Comparison of ENCODE assay signal across 8 mouse cellular contexts in the genomic region with DNA sequence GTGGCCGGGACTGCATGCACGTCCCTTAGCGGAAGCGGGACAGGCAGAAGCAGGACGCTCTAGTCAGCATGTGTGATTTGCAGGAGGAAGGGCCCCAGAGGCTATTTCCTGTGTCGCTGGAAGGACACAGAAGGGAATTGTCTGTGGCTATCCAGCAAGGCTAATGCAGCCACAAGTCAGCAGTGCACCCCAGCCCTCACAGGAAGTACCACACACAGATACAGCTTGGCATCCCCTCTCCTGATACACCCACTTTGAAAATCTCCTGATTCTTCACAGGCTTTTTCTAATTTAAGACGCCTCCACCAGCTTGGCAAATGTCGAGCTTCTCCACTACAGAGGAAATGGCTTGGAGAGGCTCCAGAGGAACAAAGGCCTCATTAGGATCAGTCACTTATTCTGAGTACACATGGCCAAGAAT.
DNase-seq lines count a peak whose midpoint lies in the region; ATAC-seq lines count a peak whose summit lies in the region.

No protein-coding gene starts in this region.

- H3K4me3 ChIP-seq in erythroblast, embryonic 14.5 days (replicated peaks) = peak overlapping the region; percentile 21
- no peak overlapping the region for H3K4me3 ChIP-seq in embryonic facial prominence, embryonic 12.5 days

- H3K9me3 ChIP-seq in erythroblast, embryonic 14.5 days (ENCODE audit: control insufficient read depth, low read length) = no peaks in the 10 kb centered on the region
- no peaks in the 10 kb centered on the region for H3K9me3 ChIP-seq in embryonic facial prominence, embryonic 12.5 days

- intact Hi-C loops in left cerebral cortex, postnatal 14 days (cut with DNase I) = loop anchor here (2.0 to 5.0 kb wide), 3 partner anchors 173 to 264 kb away; a partner anchor contains a TSS

- no peak overlapping the region for H3K4me2 ChIP-seq in embryonic facial prominence, embryonic 12.5 days (replicated peaks)

- H3K9ac ChIP-seq in embryonic facial prominence, embryonic 12.5 days = no peak overlapping the region

- peaks cover 86% of the 10 kb centered on the region for H3K4me1 ChIP-seq in erythroblast, embryonic 14.5 days (ENCODE audit: control insufficient read depth)
- H3K4me1 ChIP-seq in embryonic facial prominence, embryonic 12.5 days = peaks cover 20% of the 10 kb centered on the region

- 15% methylated on average over 8 of the region's 8 CpGs for WGBS in embryonic facial prominence, embryonic 12.5 days

- DNase-seq in heart, adult 9 months (ENCODE audit: low spot score in 2 of 2) = peak; percentile 80 to 87
- DNase-seq in kidney, adult 11 months = peak; percentile 74
- DNase-seq in left cerebral cortex, postnatal 14 days (ENCODE audit: low spot score in 2 of 2) = peak; percentile 59 to 80
- peak; percentile 72 to 85 for DNase-seq in lung, postnatal 4 days
- DNase-seq in right cerebral cortex, postnatal 4 days = peak; percentile 40

- no peaks in the 10 kb centered on the region for H3K27me3 ChIP-seq in erythroblast, embryonic 14.5 days (ENCODE audit: control insufficient read depth)
- no peaks in the 10 kb centered on the region for H3K27me3 ChIP-seq in embryonic facial prominence, embryonic 12.5 days

- no peaks in the 10 kb centered on the region; the same call in 1 of the 2 replicates for H3K36me3 ChIP-seq in erythroblast, embryonic 14.5 days (ENCODE audit: control insufficient read depth)
- no peaks in the 10 kb centered on the region for H3K36me3 ChIP-seq in embryonic facial prominence, embryonic 12.5 days

- ATAC-seq in erythroblast, adult 5-6 weeks (replicated peaks; ENCODE audit: low FRiP score, poor library complexity, severe bottlenecking) = no peak
- ATAC-seq in embryonic facial prominence, embryonic 12.5 days (ENCODE audit: insufficient number of reproducible peaks, insufficient read depth, low FRiP score, low TSS enrichment) = no peak

- H3K27ac ChIP-seq in embryonic facial prominence, embryonic 12.5 days = 0 out of 2 replicates have a peak overlapping the region, but pooled peaks have one; percentile 12
